Mouse (Mus musculus): ENCODE results near the gene Fads3. TPM values are rescaled to one million over a fixed set of nuclear protein-coding genes. Genes with fewer than 3 reads are reported as not detected.
A peak's percentile ranks its signal among the peaks of the same experiment; 100 is the strongest.

The Fads3 gene
- polyA plus RNA-seq, 1 experiment from 2014 or later: 7.4 TPM

- H3K4me1 ChIP-seq: peaks cover 11% of the 10 kb centered on the region
Measured at GRCm38 (mm10) chr19:10023304-10023758, 18.0 kb upstream of the Fads3 start.

GRCm38 (mm10) chr19:10025169-10025875 is 16.0 kb upstream of the Fads3 start:
- Histone ChIP-seq H3K27ac (peak overlapping the region; percentile 31; the same call in 1 of the 2 replicates), H3K4me2 (no peak overlapping the region), H3K27me3 (no peaks in the 10 kb centered on the region), H3K36me3 (replicated peaks) (no peaks in the 10 kb centered on the region), H3K4me1 (no peaks in the 10 kb centered on the region; the same call in 1 of the 2 replicates), H3K9ac (no peak overlapping the region), H3K4me3 (replicated peaks) (no peak overlapping the region), H3K9me3 (no peaks in the 10 kb centered on the region)
- ATAC-seq (ENCODE audit: low FRiP score): 0 out of 2 replicates have a peak, but pooled peaks have one; percentile 33
- 27% methylated on average over 8 of the region's 8 CpGs for WGBS

More at GRCm38 (mm10) chr19:10023304-10023758, 18.0 kb upstream of the Fads3 start:
- Histone ChIP-seq H3K9ac (no peak overlapping the region), H3K27ac (0 out of 2 replicates have a peak overlapping the region, but pooled peaks have one; percentile 9), H3K4me2 (no peak overlapping the region), H3K27me3 (peaks cover 12% of the 10 kb centered on the region; the same call in 1 of the 2 replicates), H3K9me3 (no peaks in the 10 kb centered on the region), H3K36me3 (replicated peaks) (no peaks in the 10 kb centered on the region), H3K4me3 (replicated peaks) (no peak overlapping the region)
- WGBS: 68% methylated on average over 9 of the region's 9 CpGs
- ATAC-seq (ENCODE audit: low FRiP score): no peak

GRCm38 (mm10) chr19:10029746-10030145 is 11.6 kb upstream of the Fads3 start:
- Histone ChIP-seq H3K27ac (no peak overlapping the region), H3K27me3 (no peaks in the 10 kb centered on the region), H3K9ac (no peak overlapping the region), H3K4me1 (no peaks in the 10 kb centered on the region; the same call in 1 of the 2 replicates), H3K4me2 (no peak overlapping the region), H3K4me3 (replicated peaks) (no peak overlapping the region), H3K9me3 (no peaks in the 10 kb centered on the region), H3K36me3 (replicated peaks) (no peaks in the 10 kb centered on the region)
- 84% methylated on average over 2 of the region's 2 CpGs for WGBS
- ATAC-seq (ENCODE audit: low FRiP score): no peak

GRCm38 (mm10) chr19:10033211-10033973 is 8.0 kb upstream of the Fads3 start:
- peak; percentile 58 for ATAC-seq (ENCODE audit: low FRiP score)
- Histone ChIP-seq H3K27ac (no peak overlapping the region), H3K9ac (no peak overlapping the region), H3K36me3 (replicated peaks) (no peaks in the 10 kb centered on the region), H3K4me2 (no peak overlapping the region), H3K4me3 (replicated peaks) (no peak overlapping the region), H3K9me3 (no peaks in the 10 kb centered on the region), H3K4me1 (no peaks in the 10 kb centered on the region; the same call in 1 of the 2 replicates), H3K27me3 (0 out of 2 replicates have a peak, but pooled peaks cover 3% of the 10 kb centered on the region)
- 33% methylated on average over 8 of the region's 8 CpGs for WGBS

- no peak overlapping the region for H3K4me2 ChIP-seq
- H3K27me3 ChIP-seq: peaks cover 3% of the 10 kb centered on the region; the same call in 1 of the 2 replicates
- ATAC-seq (ENCODE audit: low FRiP score): no peak
- WGBS: 85% methylated on average over 5 of the region's 5 CpGs
- peaks cover 8% of the 10 kb centered on the region for H3K4me1 ChIP-seq
- no peak overlapping the region for H3K4me3 ChIP-seq (replicated peaks)
- no peaks in the 10 kb centered on the region for H3K9me3 ChIP-seq
- H3K27ac ChIP-seq: no peak overlapping the region
- no peak overlapping the region for H3K9ac ChIP-seq
- no peaks in the 10 kb centered on the region for H3K36me3 ChIP-seq (replicated peaks)
Measured at GRCm38 (mm10) chr19:10034356-10034755, 7.0 kb upstream of the Fads3 start.

- Histone ChIP-seq H3K4me1 (peaks cover 8% of the 10 kb centered on the region), H3K4me2 (no peak overlapping the region), H3K9ac (no peak overlapping the region), H3K36me3 (replicated peaks) (no peaks in the 10 kb centered on the region), H3K27ac (no peak overlapping the region), H3K27me3 (peaks cover 9% of the 10 kb centered on the region; the same call in 1 of the 2 replicates), H3K9me3 (no peaks in the 10 kb centered on the region), H3K4me3 (replicated peaks) (no peak overlapping the region)
- 64% methylated on average over 8 of the region's 8 CpGs for WGBS
- peak; percentile 77 for ATAC-seq (ENCODE audit: low FRiP score)
Measured at GRCm38 (mm10) chr19:10034785-10035447, 6.5 kb upstream of the Fads3 start.

- ATAC-seq (ENCODE audit: low FRiP score): no peak
- no peak overlapping the region for H3K4me3 ChIP-seq (replicated peaks)
- no peak overlapping the region for H3K9ac ChIP-seq
- WGBS: 67% methylated on average over 2 of the region's 2 CpGs
- H3K27ac ChIP-seq: no peak overlapping the region
- no peaks in the 10 kb centered on the region for H3K36me3 ChIP-seq (replicated peaks)
- H3K4me2 ChIP-seq: no peak overlapping the region
- no peaks in the 10 kb centered on the region for H3K9me3 ChIP-seq
- peaks cover 25% of the 10 kb centered on the region for H3K4me1 ChIP-seq
- H3K27me3 ChIP-seq: peaks cover 16% of the 10 kb centered on the region
Measured at GRCm38 (mm10) chr19:10037534-10037933, 3.8 kb upstream of the Fads3 start.

- H3K4me3 ChIP-seq (replicated peaks): no peak overlapping the region
- peaks cover 26% of the 10 kb centered on the region for H3K4me1 ChIP-seq
- H3K36me3 ChIP-seq (replicated peaks): no peaks in the 10 kb centered on the region
- no peak overlapping the region for H3K4me2 ChIP-seq
- peaks cover 24% of the 10 kb centered on the region for H3K27me3 ChIP-seq
- no peak overlapping the region for H3K9ac ChIP-seq
- WGBS: 81% methylated on average over 3 of the region's 3 CpGs
- no peak overlapping the region for H3K27ac ChIP-seq
- no peaks in the 10 kb centered on the region for H3K9me3 ChIP-seq
- ATAC-seq (ENCODE audit: low FRiP score): no peak
Measured at GRCm38 (mm10) chr19:10038364-10038763, 3.0 kb upstream of the Fads3 start.

- Histone ChIP-seq H3K27me3 (peaks cover 29% of the 10 kb centered on the region), H3K36me3 (replicated peaks) (no peaks in the 10 kb centered on the region), H3K9me3 (no peaks in the 10 kb centered on the region), H3K4me2 (no peak overlapping the region), H3K4me3 (replicated peaks) (no peak overlapping the region), H3K4me1 (peaks cover 26% of the 10 kb centered on the region), H3K9ac (no peak overlapping the region), H3K27ac (no peak overlapping the region)
- 23% methylated on average over 3 of the region's 3 CpGs for WGBS
- no peak for ATAC-seq (ENCODE audit: low FRiP score)
Measured at GRCm38 (mm10) chr19:10038910-10039309, 2.5 kb upstream of the Fads3 start.

GRCm38 (mm10) chr19:10039615-10040014 is 1.8 kb upstream of the Fads3 start:
- Histone ChIP-seq H3K9ac (no peak overlapping the region), H3K9me3 (no peaks in the 10 kb centered on the region), H3K4me2 (no peak overlapping the region), H3K27me3 (peaks cover 29% of the 10 kb centered on the region), H3K27ac (no peak overlapping the region), H3K4me1 (peaks cover 26% of the 10 kb centered on the region), H3K36me3 (replicated peaks) (no peaks in the 10 kb centered on the region), H3K4me3 (replicated peaks) (no peak overlapping the region)
- 89% methylated on average over 2 of the region's 2 CpGs for WGBS
- no peak for ATAC-seq (ENCODE audit: low FRiP score)

- no peak; the same call in 1 of the 2 replicates for ATAC-seq (ENCODE audit: low FRiP score)
- Histone ChIP-seq H3K4me1 (peaks cover 26% of the 10 kb centered on the region), H3K27ac (0 out of 2 replicates have a peak overlapping the region, but pooled peaks have one; percentile 13), H3K4me2 (peak overlapping the region; percentile 98), H3K27me3 (peaks cover 26% of the 10 kb centered on the region), H3K9ac (peak overlapping the region; percentile 72), H3K4me3 (replicated peaks) (peak overlapping the region; percentile 61), H3K9me3 (no peaks in the 10 kb centered on the region), H3K36me3 (replicated peaks) (no peaks in the 10 kb centered on the region)
- WGBS: 5% methylated on average over 20 of the region's 20 CpGs
Measured at GRCm38 (mm10) chr19:10040866-10041387, 442 bp upstream of the Fads3 start.

GRCm38 (mm10) chr19:10042232-10042631 is 863 bp downstream of the Fads3 start:
- WGBS: 55% methylated on average over 6 of the region's 6 CpGs
- peak overlapping the region; percentile 98 for H3K4me2 ChIP-seq
- H3K4me3 ChIP-seq (replicated peaks): peak overlapping the region; percentile 61
- peak overlapping the region; percentile 72; the same call in 1 of the 2 replicates for H3K9ac ChIP-seq
- H3K27ac ChIP-seq: no peak overlapping the region
- peaks cover 26% of the 10 kb centered on the region for H3K4me1 ChIP-seq
- H3K9me3 ChIP-seq: no peaks in the 10 kb centered on the region
- no peak for ATAC-seq (ENCODE audit: low FRiP score)
- H3K36me3 ChIP-seq (replicated peaks): no peaks in the 10 kb centered on the region
- peaks cover 26% of the 10 kb centered on the region for H3K27me3 ChIP-seq
